Mouse (Mus musculus): ENCODE data around the gene Aak1.
"Not testable (repeated sequence)": the region's sequence is repeated elsewhere in the genome, so short reads cannot be mapped to it uniquely, and the experiment has no call there.

Aak1 gene

GRCm38 (mm10) chr6:86843636-86844035, 5.7 kb upstream of the Aak1 start:
- DNase-seq: no peak

- DNase-seq: no peak
Measured at GRCm38 (mm10) chr6:86846467-86846866, 2.9 kb upstream of the Aak1 start.

- no peak for DNase-seq
Measured at GRCm38 (mm10) chr6:86847816-86848215, 1.5 kb upstream of the Aak1 start.

- DNase-seq: no peak
Measured at GRCm38 (mm10) chr6:86848580-86848914, 770 bp upstream of the Aak1 start.

- no peak for DNase-seq
Measured at GRCm38 (mm10) chr6:86849692-86850445, 552 bp downstream of the Aak1 start.

- DNase-seq: no peak
Measured at GRCm38 (mm10) chr6:86850588-86850987, 1.3 kb downstream of the Aak1 start.

GRCm38 (mm10) chr6:86851561-86851960, 2.2 kb downstream of the Aak1 start:
- DNase-seq: no peak

GRCm38 (mm10) chr6:86853928-86854327, 4.6 kb downstream of the Aak1 start:
- no peak for DNase-seq

GRCm38 (mm10) chr6:86854941-86855340, 5.6 kb downstream of the Aak1 start:
- no peak for DNase-seq

- no peak for DNase-seq
Measured at GRCm38 (mm10) chr6:86858606-86859005, 9.3 kb downstream of the Aak1 start.

- no peak for DNase-seq
Measured at GRCm38 (mm10) chr6:86860732-86861463, 11.6 kb downstream of the Aak1 start.

GRCm38 (mm10) chr6:86864358-86864757, 15.0 kb downstream of the Aak1 start:
- DNase-seq: no peak

- no peak for DNase-seq
Measured at GRCm38 (mm10) chr6:86870335-86870734, 21.0 kb downstream of the Aak1 start.

- DNase-seq: no peak
Measured at GRCm38 (mm10) chr6:86871783-86872182, 22.5 kb downstream of the Aak1 start.

GRCm38 (mm10) chr6:86874711-86875375, 25.5 kb downstream of the Aak1 start:
- no peak for DNase-seq

GRCm38 (mm10) chr6:86876451-86876850, 27.1 kb downstream of the Aak1 start:
- DNase-seq: no peak

GRCm38 (mm10) chr6:86878656-86879055, 29.3 kb downstream of the Aak1 start:
- DNase-seq: not testable (repeated sequence)

- no peak for DNase-seq
Measured at GRCm38 (mm10) chr6:86879314-86879713, 30.0 kb downstream of the Aak1 start.

- DNase-seq: no peak
Measured at GRCm38 (mm10) chr6:86884230-86884629, 34.9 kb downstream of the Aak1 start.

GRCm38 (mm10) chr6:86884746-86885145, 35.4 kb downstream of the Aak1 start:
- no peak for DNase-seq

- DNase-seq: peak; percentile 28
Measured at GRCm38 (mm10) chr6:86885816-86886529, 36.7 kb downstream of the Aak1 start.

- DNase-seq: no peak
Measured at GRCm38 (mm10) chr6:86886803-86887202, 37.5 kb downstream of the Aak1 start.

- no peak for DNase-seq
Measured at GRCm38 (mm10) chr6:86897520-86897919, 48.2 kb downstream of the Aak1 start.
